Mouse (Mus musculus): ENCODE measurements around the gene Aldh1a3. TPM values are rescaled to one million over a fixed set of nuclear protein-coding genes. Genes with fewer than 3 reads are reported as not detected.
A peak's percentile ranks its signal among the peaks of the same experiment; 100 is the strongest.

Aldh1a3 gene
- polyA plus RNA-seq (2014; fragmentation: Nextera tagmentation; extraction: Ambion mirVana): 1.3 and 4.2 TPM in 2 replicates

- H3K27me3 ChIP-seq (ENCODE audit: control insufficient read depth, insufficient read depth, low read length): peaks cover 48% of the 10 kb centered on the region
- H3K27ac ChIP-seq (ENCODE audit: low read depth, low read length): no peak within 1 kb of the TSS
- peak; percentile 86 for ATAC-seq (ENCODE audit: low FRiP score)
- no peaks in the 10 kb centered on the region for H3K36me3 ChIP-seq (ENCODE audit: control insufficient read depth, insufficient read depth, low read length)
- H3K9me3 ChIP-seq (ENCODE audit: control insufficient read depth, low read length): no peaks in the 10 kb centered on the region
- peak within 1 kb of the TSS; percentile 33; the same call in 1 of the 2 replicates for H3K9ac ChIP-seq (ENCODE audit: low read depth, low read length)
- peak; percentile 69 for DNase-seq (ENCODE audit: low spot score)
- H3K4me1 ChIP-seq (replicated peaks; ENCODE audit: control insufficient read depth, insufficient read depth, low read length): peaks cover 4% of the 10 kb centered on the region; the same call in 1 of the 2 replicates
- under 1% methylated on average over 56 of the region's 56 CpGs for WGBS
- H3K4me3 ChIP-seq (ENCODE audit: low read depth, low read length): peak within 1 kb of the TSS; percentile 39
- peak within 1 kb of the TSS; percentile 95 for H3K4me2 ChIP-seq (replicated peaks; ENCODE audit: low read depth, low read length)
These were observed at the start of gene Aldh1a3 for GRCm38 (mm10) chr7:66427437-66428161. Gene Aldh1a3, minus strand, starts transcription at chr7:66427517.

DNA sequence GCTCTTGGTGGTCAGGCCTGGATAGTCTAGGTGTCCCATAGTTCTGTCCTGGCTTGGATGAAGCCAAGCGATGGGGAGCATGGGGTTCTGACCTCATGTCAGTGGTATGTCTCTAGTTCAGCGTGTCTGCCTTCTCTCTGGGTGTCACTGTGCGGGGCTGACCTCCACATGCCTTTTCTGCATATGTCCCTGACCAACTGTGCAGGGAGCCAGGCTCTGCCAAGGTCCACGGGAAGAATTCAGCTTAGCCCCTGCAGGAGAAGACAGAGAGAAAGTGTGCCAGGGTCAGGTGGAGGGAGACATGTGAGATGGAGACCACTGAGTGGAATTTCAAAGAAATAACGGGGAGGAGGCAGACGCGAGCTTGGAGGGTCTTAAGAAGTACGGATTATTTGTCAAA, 49.0 kb upstream of the Aldh1a3 start:
- Histone ChIP-seq H3K9me3 (ENCODE audit: control insufficient read depth, low read length) (no peaks in the 10 kb centered on the region), H3K4me2 (replicated peaks; ENCODE audit: low read depth, low read length) (no peak overlapping the region), H3K27ac (ENCODE audit: low read depth, low read length) (no peak overlapping the region), H3K4me3 (ENCODE audit: low read depth, low read length) (no peak overlapping the region), H3K4me1 (replicated peaks; ENCODE audit: control insufficient read depth, insufficient read depth, low read length) (no peaks in the 10 kb centered on the region), H3K36me3 (ENCODE audit: control insufficient read depth, insufficient read depth, low read length) (no peaks in the 10 kb centered on the region), H3K27me3 (ENCODE audit: control insufficient read depth, insufficient read depth, low read length) (no peaks in the 10 kb centered on the region), H3K9ac (ENCODE audit: low read depth, low read length) (no peak overlapping the region)
- no peak for DNase-seq (ENCODE audit: low spot score)
- WGBS: 55% methylated on average over 8 of the region's 8 CpGs
- ATAC-seq (ENCODE audit: low FRiP score): no peak

- Histone ChIP-seq H3K27ac (ENCODE audit: low read depth, low read length) (no peak overlapping the region), H3K4me3 (ENCODE audit: low read depth, low read length) (no peak overlapping the region), H3K4me1 (replicated peaks; ENCODE audit: control insufficient read depth, insufficient read depth, low read length) (no peaks in the 10 kb centered on the region), H3K9ac (ENCODE audit: low read depth, low read length) (no peak overlapping the region), H3K9me3 (ENCODE audit: control insufficient read depth, low read length) (no peaks in the 10 kb centered on the region), H3K27me3 (ENCODE audit: control insufficient read depth, insufficient read depth, low read length) (no peaks in the 10 kb centered on the region), H3K36me3 (ENCODE audit: control insufficient read depth, insufficient read depth, low read length) (no peaks in the 10 kb centered on the region), H3K4me2 (replicated peaks; ENCODE audit: low read depth, low read length) (no peak overlapping the region)
- WGBS: 73% methylated on average over 12 of the region's 12 CpGs
- ATAC-seq (ENCODE audit: low FRiP score) (no peak), DNase-seq (ENCODE audit: low spot score) (no peak)
These were observed 44.4 kb upstream of the Aldh1a3 start for GRCm38 (mm10) chr7:66471641-66472216.

- Histone ChIP-seq H3K27ac (ENCODE audit: low read depth, low read length) (no peak overlapping the region), H3K36me3 (ENCODE audit: control insufficient read depth, insufficient read depth, low read length) (no peaks in the 10 kb centered on the region), H3K9ac (ENCODE audit: low read depth, low read length) (no peak overlapping the region), H3K27me3 (ENCODE audit: control insufficient read depth, insufficient read depth, low read length) (no peaks in the 10 kb centered on the region), H3K4me2 (replicated peaks; ENCODE audit: low read depth, low read length) (no peak overlapping the region), H3K4me3 (ENCODE audit: low read depth, low read length) (no peak overlapping the region), H3K4me1 (replicated peaks; ENCODE audit: control insufficient read depth, insufficient read depth, low read length) (no peaks in the 10 kb centered on the region), H3K9me3 (ENCODE audit: control insufficient read depth, low read length) (no peaks in the 10 kb centered on the region)
- no peak for ATAC-seq (ENCODE audit: low FRiP score)
- 89% methylated on average over 14 of the region's 14 CpGs for WGBS
- no peak for DNase-seq (ENCODE audit: low spot score)
These were observed 39.3 kb upstream of the Aldh1a3 start for GRCm38 (mm10) chr7:66466641-66467040.

DNA sequence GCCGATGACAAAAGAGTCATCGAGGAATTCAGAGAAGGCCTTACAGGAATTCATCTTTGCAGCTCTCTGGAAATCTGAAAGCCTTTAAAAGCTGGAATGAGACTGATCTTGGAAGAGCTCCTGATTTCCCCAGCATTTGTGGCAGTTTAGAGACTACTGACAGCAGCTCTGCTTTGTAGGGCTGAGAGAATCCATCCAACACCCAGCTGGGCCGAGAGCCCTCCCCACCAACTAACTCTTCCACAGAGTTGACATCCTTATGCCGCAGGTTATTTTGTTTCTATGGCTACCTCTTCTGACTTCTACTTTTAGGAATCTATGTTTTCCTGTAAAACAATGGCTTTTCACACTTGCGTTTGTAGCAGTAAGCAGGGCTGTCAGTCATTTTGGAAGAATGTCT, 37.9 kb upstream of the Aldh1a3 start:
- Histone ChIP-seq H3K4me2 (replicated peaks; ENCODE audit: low read depth, low read length) (no peak overlapping the region), H3K9ac (ENCODE audit: low read depth, low read length) (no peak overlapping the region), H3K27me3 (ENCODE audit: control insufficient read depth, insufficient read depth, low read length) (no peaks in the 10 kb centered on the region), H3K4me3 (ENCODE audit: low read depth, low read length) (no peak overlapping the region), H3K4me1 (replicated peaks; ENCODE audit: control insufficient read depth, insufficient read depth, low read length) (no peaks in the 10 kb centered on the region), H3K27ac (ENCODE audit: low read depth, low read length) (no peak overlapping the region), H3K9me3 (ENCODE audit: control insufficient read depth, low read length) (no peaks in the 10 kb centered on the region), H3K36me3 (ENCODE audit: control insufficient read depth, insufficient read depth, low read length) (no peaks in the 10 kb centered on the region)
- ATAC-seq (ENCODE audit: low FRiP score) (no peak), DNase-seq (ENCODE audit: low spot score) (no peak)
- 68% methylated on average over 5 of the region's 5 CpGs for WGBS

DNA sequence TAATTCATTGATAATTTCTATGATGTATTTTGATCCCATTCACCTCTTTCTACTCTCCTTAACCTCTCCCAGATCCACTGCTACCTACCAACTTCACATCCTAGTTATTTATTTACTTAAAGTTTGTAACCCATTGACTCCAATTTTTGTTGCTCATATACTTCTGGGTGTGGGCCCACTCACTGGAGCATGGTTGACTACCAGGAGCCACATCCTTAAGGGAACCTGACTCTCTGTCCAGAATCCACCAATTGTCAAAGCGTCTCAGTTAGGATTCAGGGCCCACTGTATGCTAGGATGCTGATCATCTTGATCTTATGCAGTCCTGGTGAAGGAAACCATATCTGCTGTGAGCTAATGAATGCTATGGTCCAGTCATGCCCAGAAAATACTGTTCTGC, 35.8 kb upstream of the Aldh1a3 start:
- Histone ChIP-seq H3K36me3 (ENCODE audit: control insufficient read depth, insufficient read depth, low read length) (no peaks in the 10 kb centered on the region), H3K4me2 (replicated peaks; ENCODE audit: low read depth, low read length) (no peak overlapping the region), H3K4me3 (ENCODE audit: low read depth, low read length) (no peak overlapping the region), H3K27me3 (ENCODE audit: control insufficient read depth, insufficient read depth, low read length) (no peaks in the 10 kb centered on the region), H3K9me3 (ENCODE audit: control insufficient read depth, low read length) (no peaks in the 10 kb centered on the region), H3K27ac (ENCODE audit: low read depth, low read length) (no peak overlapping the region), H3K9ac (ENCODE audit: low read depth, low read length) (no peak overlapping the region), H3K4me1 (replicated peaks; ENCODE audit: control insufficient read depth, insufficient read depth, low read length) (no peaks in the 10 kb centered on the region)
- WGBS: 89% methylated on average over 1 of the region's 1 CpGs
- ATAC-seq (ENCODE audit: low FRiP score) (no peak), DNase-seq (ENCODE audit: low spot score) (no peak)

- Histone ChIP-seq H3K27ac (ENCODE audit: low read depth, low read length) (peak overlapping the region; percentile 31; the same call in 1 of the 2 replicates), H3K36me3 (ENCODE audit: control insufficient read depth, insufficient read depth, low read length) (no peaks in the 10 kb centered on the region), H3K4me2 (replicated peaks; ENCODE audit: low read depth, low read length) (no peak overlapping the region), H3K9ac (ENCODE audit: low read depth, low read length) (no peak overlapping the region), H3K4me1 (replicated peaks; ENCODE audit: control insufficient read depth, insufficient read depth, low read length) (no peaks in the 10 kb centered on the region), H3K27me3 (ENCODE audit: control insufficient read depth, insufficient read depth, low read length) (no peaks in the 10 kb centered on the region), H3K4me3 (ENCODE audit: low read depth, low read length) (no peak overlapping the region), H3K9me3 (ENCODE audit: control insufficient read depth, low read length) (no peaks in the 10 kb centered on the region)
- ATAC-seq (ENCODE audit: low FRiP score) (no peak), DNase-seq (ENCODE audit: low spot score) (no peak)
- WGBS: 61% methylated on average over 12 of the region's 12 CpGs
These were observed 24.4 kb upstream of the Aldh1a3 start for GRCm38 (mm10) chr7:66451622-66452295.

DNA sequence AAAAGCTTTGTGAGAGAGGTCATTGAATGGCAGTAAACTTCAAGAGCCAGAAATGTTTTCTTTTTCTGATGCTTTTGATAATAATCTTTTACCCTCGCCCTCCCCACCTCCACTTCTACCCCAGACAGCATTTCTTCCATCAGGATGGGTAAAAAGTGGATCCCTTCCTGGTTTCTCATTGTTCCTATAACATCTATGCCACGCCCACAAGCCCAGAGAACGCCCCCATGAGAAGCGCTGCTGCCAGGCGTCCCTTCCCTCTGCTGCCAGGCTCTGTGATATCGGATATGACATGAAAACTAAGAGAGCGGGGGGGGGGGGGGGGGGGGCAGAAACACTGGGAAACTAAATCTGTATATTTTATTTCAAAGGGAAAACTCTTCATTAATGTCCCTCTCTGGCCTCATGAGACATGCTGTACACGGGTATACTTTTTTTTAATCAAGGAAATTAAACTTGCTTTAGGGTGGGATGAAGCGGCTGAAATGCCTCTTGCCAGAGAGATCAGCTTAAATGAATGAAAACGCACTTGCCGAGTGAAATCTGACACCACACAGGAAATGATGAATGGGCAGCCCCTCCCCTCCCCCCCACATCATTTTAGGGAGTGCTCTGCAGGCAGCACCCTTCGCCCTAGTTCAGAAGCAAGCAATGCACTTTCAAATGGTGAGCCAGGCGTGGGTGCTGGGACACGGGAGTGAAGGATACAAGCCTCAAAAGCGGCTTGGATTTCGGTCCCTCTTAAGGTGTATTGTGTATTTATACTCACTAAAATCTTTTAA, 22.8 kb upstream of the Aldh1a3 start:
- H3K9ac ChIP-seq (ENCODE audit: low read depth, low read length): no peak overlapping the region

More for the DNA sequence above, 22.8 kb upstream of the Aldh1a3 start:
- Histone ChIP-seq H3K36me3 (ENCODE audit: control insufficient read depth, insufficient read depth, low read length) (no peaks in the 10 kb centered on the region), H3K4me2 (replicated peaks; ENCODE audit: low read depth, low read length) (peak overlapping the region; percentile 44), H3K4me3 (ENCODE audit: low read depth, low read length) (peak overlapping the region; percentile 11; the same call in 1 of the 2 replicates), H3K27me3 (ENCODE audit: control insufficient read depth, insufficient read depth, low read length) (no peaks in the 10 kb centered on the region), H3K27ac (ENCODE audit: low read depth, low read length) (0 out of 2 replicates have a peak overlapping the region, but pooled peaks have one; percentile 33), H3K9me3 (ENCODE audit: control insufficient read depth, low read length) (no peaks in the 10 kb centered on the region), H3K4me1 (replicated peaks; ENCODE audit: control insufficient read depth, insufficient read depth, low read length) (no peaks in the 10 kb centered on the region)
- ATAC-seq (ENCODE audit: low FRiP score) (peak; percentile 83), DNase-seq (ENCODE audit: low spot score) (peak; percentile 78)
- 6% methylated on average over 15 of the region's 16 CpGs for WGBS
